Mouse (Mus musculus) hindbrain, embryonic 16.5 days (tissue): ENCODE data around the gene Sccpdh. TPM values are rescaled to one million over a fixed set of nuclear protein-coding genes. Genes with fewer than 3 reads are reported as not detected.
A peak's percentile ranks its signal among the peaks of the same experiment; 100 is the strongest.
"Not testable (repeated sequence)": the region's sequence is repeated elsewhere in the genome, so short reads cannot be mapped to it uniquely, and the experiment has no call there.

Experiments used
- ATAC-seq: fragments of 200-750 bp; cut with Nextera tagmentation; 2 replicates; pipeline ENCODE4 v1.8.0; 2017; ENCODE audit warnings: moderate TSS enrichment, moderate library complexity
- H3K27ac ChIP-seq: fragments of 300-500 bp; sonication (generic); 2 replicates; pipeline ENCODE4 v1.5.1; 2014; ENCODE audit warnings: low read depth, mild to moderate bottlenecking, control low read depth, low read length, moderate library complexity
- H3K27me3 ChIP-seq: fragments of 300-500 bp; sonication (generic); replicated peaks from 2 replicates; pipeline ENCODE4 v1.6.1; 2014; ENCODE audit warnings: low read length; ENCODE audit not compliant: control insufficient read depth, insufficient read depth
- H3K36me3 ChIP-seq: fragments of 300-500 bp; sonication (generic); 2 replicates; pipeline ENCODE4 v1.6.1; 2014; ENCODE audit warnings: mild to moderate bottlenecking, low read length, moderate library complexity, mixed read lengths; ENCODE audit not compliant: control insufficient read depth, insufficient read depth
- H3K4me1 ChIP-seq: fragments of 300-500 bp; sonication (generic); 2 replicates; pipeline ENCODE4 v1.6.1; 2014; ENCODE audit warnings: low read depth, low read length; ENCODE audit not compliant: control insufficient read depth, insufficient read depth
- H3K4me2 ChIP-seq: fragments of 300-500 bp; sonication (generic); 2 replicates; pipeline ENCODE4 v1.6.1; 2014; ENCODE audit warnings: mild to moderate bottlenecking, low read length, control low read depth, moderate library complexity
- H3K4me3 ChIP-seq: fragments of 300-500 bp; sonication (generic); 2 replicates; pipeline ENCODE4 v1.5.1; 2014; ENCODE audit warnings: mild to moderate bottlenecking, low read length, control low read depth, moderate library complexity
- H3K9ac ChIP-seq: fragments of 300-500 bp; sonication (generic); 2 replicates; pipeline ENCODE4 v1.6.1; 2014; ENCODE audit warnings: low read depth, mild to moderate bottlenecking, control low read depth, low read length, moderate library complexity
- H3K9me3 ChIP-seq: fragments of 300-500 bp; sonication (generic); 2 replicates; pipeline ENCODE4 v1.6.1; 2014; ENCODE audit warnings: mild to moderate bottlenecking, low read length, moderate library complexity; ENCODE audit not compliant: control insufficient read depth
- WGBS: fragments of 180-500 bp; shearing (Covaris S2); extraction: QIAGEN DNeasy Blood & Tissue Kit; methylation state at CpG from one replicate; pipeline ENCODE4 v1.1.7; 2014; 5-methylcytosine and 5-hydroxymethylcytosine counted together
- polyA plus RNA-seq: library from polyadenylated mRNA; unstranded; fragments of >200 nt; fragmentation: Nextera tagmentation; extraction: Ambion mirVana; gene quantifications from 2 replicates; pipeline ENCODE4 v1.2.1, GENCODE M21; 2015

Gene Sccpdh
- polyA plus RNA-seq, 1 experiment from 2014 or later, result 191 TPM

DNA sequence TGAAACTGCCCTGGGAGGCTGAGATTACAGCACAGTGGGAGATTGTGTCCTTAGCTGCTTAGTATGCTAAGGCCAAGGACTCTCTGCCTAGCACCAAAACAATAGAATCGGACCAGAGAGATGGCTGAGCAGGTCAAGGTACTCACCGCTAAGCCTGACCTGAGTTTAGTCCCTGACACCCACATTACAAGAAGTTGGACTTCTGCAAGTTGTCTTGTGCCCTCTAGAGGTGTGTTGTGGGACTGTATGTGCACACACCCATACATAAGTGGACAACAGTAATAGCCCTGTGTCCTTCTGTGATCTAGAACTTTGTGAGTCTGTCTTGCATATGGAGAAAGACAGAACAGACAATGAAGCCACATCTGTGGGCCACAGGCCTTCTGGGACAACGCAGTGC, 33.9 kb upstream of the Sccpdh start:
- 86% methylated on average over 3 of the region's 3 CpGs for WGBS
- Histone ChIP-seq H3K9ac (no peak overlapping the region), H3K27me3 (no peaks in the 10 kb centered on the region), H3K36me3 (no peaks in the 10 kb centered on the region), H3K4me1 (no peaks in the 10 kb centered on the region), H3K4me2 (no peak overlapping the region), H3K27ac (no peak overlapping the region), H3K4me3 (no peak overlapping the region), H3K9me3 (no peaks in the 10 kb centered on the region)
- no peak for ATAC-seq

DNA sequence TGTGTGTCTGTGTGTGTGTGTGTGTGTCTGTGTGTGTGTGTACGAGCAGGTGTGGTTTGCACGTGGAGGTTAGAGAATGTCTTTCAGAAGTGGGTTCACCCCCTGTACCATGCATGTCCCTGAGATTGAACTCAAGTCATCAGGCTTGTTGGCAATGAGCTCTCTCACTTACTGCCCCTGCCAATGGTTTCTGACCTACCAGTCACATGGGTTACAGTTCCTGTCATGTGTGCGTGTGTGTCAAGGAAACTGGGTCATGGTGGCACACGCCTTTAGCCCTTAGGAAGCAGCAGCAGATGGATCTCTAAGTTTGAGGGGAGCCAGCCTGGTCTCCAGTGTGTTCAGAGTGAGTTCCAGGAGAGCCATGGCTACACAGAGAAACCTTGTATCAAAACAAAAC, 25.3 kb upstream of the Sccpdh start:
- Histone ChIP-seq H3K36me3 (no peaks in the 10 kb centered on the region), H3K9ac (no peak overlapping the region), H3K4me1 (peaks cover 2% of the 10 kb centered on the region; the same call in 1 of the 2 replicates), H3K4me2 (no peak overlapping the region), H3K4me3 (no peak overlapping the region), H3K27ac (no peak overlapping the region), H3K27me3 (no peaks in the 10 kb centered on the region), H3K9me3 (no peaks in the 10 kb centered on the region)
- 84% methylated on average over 4 of the region's 4 CpGs for WGBS
- no peak for ATAC-seq

DNA sequence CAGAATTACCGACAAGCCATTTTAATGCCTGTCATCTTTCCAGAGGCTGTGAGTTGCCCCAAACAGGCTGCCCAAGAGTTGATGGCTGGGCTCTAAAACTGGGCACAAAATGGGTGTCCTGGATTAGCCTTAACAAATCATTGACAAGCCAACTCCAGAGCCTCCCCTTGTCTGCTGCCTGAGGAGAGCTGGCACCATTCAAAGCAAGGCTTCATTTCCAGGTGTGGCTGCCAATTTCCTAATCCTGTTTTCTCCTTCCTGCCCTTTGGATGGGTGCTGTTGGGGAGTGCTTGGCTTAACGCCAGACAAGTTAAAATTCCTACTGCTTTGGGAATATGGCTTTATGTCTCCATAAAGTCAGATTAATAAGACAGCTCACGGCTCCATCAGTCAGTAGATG, 23.9 kb upstream of the Sccpdh start:
- no peaks in the 10 kb centered on the region for H3K27me3 ChIP-seq
- H3K4me1 ChIP-seq, result peaks cover 2% of the 10 kb centered on the region; the same call in 1 of the 2 replicates
- no peaks in the 10 kb centered on the region for H3K36me3 ChIP-seq
- H3K4me3 ChIP-seq, result no peak overlapping the region
- peak; percentile 58 for ATAC-seq
- H3K27ac ChIP-seq, result no peak overlapping the region
- no peak overlapping the region for H3K4me2 ChIP-seq
- H3K9ac ChIP-seq, result peak overlapping the region; percentile 13; the same call in 1 of the 2 replicates
- no peaks in the 10 kb centered on the region for H3K9me3 ChIP-seq
- WGBS, result 51% methylated on average over 3 of the region's 3 CpGs

DNA sequence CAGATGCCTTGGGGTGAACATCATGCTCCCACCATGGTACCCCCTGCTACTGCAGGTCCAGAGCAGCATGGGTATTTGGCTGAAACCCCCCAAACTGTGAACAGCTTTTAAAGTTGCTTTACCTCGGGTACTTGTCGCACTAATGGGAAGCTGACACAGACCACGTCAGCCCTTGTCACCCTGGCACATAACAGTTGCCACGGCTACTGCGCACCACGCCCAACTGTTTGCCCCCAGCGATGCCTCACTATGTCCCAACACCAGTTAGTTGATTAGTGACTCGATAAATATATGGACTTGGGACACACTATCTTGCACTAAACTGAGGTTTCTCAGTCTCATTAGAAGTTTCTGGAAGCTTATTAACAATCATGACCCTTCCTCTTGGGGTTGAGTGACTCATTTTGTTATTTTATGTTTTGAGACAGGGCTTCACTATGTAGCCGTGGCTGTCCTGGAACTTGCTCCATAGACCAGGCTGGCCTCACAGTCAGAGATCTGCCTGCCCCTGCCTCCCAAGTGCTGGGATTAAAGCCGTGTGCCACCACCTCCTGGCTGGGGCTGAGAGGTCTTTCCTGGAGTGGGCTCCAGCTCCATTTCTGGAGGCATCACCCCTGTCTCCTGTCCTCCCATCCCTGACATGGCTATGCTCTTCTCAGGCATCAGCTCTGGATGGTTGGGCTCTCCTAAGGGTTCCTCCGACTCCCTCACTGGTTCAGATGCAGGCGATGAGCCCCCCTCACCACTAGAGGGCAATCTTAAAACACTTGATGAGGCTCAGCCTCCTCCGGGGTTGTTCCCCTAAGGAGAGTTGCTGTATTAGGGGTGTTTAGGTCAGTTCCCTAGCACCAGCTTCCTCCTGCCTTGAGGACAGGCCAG, 22.7 kb upstream of the Sccpdh start:
- Histone ChIP-seq H3K36me3 (no peaks in the 10 kb centered on the region), H3K27ac (no peak overlapping the region), H3K4me2 (peak overlapping the region; percentile 52), H3K9ac (peak overlapping the region; percentile 48), H3K4me1 (peaks cover 2% of the 10 kb centered on the region; the same call in 1 of the 2 replicates), H3K27me3 (no peaks in the 10 kb centered on the region), H3K4me3 (peak overlapping the region; percentile 26; the same call in 1 of the 2 replicates), H3K9me3 (no peaks in the 10 kb centered on the region)
- 62% methylated on average over 13 of the region's 13 CpGs for WGBS
- peak; percentile 79 for ATAC-seq

DNA sequence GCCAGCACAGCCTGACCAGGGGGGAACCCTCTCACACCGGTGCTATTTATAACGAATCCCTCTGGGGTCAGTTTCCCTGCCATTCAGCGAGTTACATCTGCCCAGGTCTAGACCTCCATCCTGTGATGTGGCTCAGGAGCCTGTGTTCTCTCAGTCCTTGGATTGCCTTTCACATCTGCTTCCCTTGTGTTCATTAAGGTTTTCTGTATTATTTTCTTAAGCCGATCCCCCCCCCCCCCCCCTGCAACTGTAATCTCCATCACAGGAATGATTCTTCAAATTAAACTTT, 22.1 kb upstream of the Sccpdh start:
- Histone ChIP-seq H3K9ac (peak overlapping the region; percentile 48), H3K36me3 (no peaks in the 10 kb centered on the region), H3K9me3 (no peaks in the 10 kb centered on the region), H3K4me1 (peaks cover 2% of the 10 kb centered on the region; the same call in 1 of the 2 replicates), H3K4me2 (peak overlapping the region; percentile 52), H3K27me3 (no peaks in the 10 kb centered on the region), H3K27ac (no peak overlapping the region), H3K4me3 (peak overlapping the region; percentile 26; the same call in 1 of the 2 replicates)
- WGBS, result 32% methylated on average over 4 of the region's 4 CpGs
- no peak for ATAC-seq

DNA sequence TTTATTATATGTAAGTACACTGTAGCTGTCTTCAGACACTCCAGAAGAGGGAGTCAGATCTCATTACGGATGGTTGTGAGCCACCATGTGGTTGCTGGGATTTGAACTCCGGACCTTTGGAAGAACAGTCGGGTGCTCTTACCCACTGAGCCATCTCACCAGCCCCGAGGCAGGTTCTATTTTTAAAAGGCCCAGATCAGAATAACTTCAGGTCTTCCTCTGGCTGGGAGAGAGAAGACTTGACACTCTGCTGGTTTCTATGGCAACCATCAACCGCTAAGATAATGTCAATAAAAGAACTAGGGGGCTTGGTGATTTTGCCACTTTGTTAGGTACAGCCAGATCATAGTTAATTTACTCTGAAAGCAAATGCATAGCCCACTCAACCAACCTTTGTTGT, 19.3 kb upstream of the Sccpdh start:
- ATAC-seq, result not testable (repeated sequence)

DNA sequence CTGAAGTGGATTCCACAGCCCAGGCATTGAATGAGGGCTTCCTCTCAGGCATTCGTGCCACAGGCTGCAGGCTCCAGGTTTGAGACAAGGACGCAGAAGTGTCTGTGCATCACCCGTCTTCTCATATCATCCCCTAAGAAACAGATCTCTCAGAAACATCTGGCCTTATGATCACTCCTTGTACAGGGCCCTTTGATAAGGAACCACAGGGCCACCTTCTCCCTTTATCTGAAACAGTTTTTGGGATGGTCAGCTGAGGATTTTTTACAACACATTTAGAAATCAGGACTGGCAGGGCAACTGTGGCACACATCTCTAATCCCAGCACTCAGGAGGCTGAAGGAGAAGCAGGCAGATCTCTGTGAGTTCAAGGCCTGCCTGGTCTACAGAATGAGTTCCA, 18.7 kb upstream of the Sccpdh start:
- Histone ChIP-seq H3K9me3 (no peaks in the 10 kb centered on the region), H3K36me3 (no peaks in the 10 kb centered on the region), H3K4me3 (no peak overlapping the region), H3K27ac (no peak overlapping the region), H3K4me2 (no peak overlapping the region), H3K9ac (no peak overlapping the region), H3K4me1 (peaks cover under 1% of the 10 kb centered on the region; the same call in 1 of the 2 replicates), H3K27me3 (no peaks in the 10 kb centered on the region)
- 79% methylated on average over 3 of the region's 3 CpGs for WGBS
- ATAC-seq, result no peak

More for the DNA sequence above, 19.3 kb upstream of the Sccpdh start:
- H3K27me3 ChIP-seq, H3K9ac ChIP-seq, H3K27ac ChIP-seq, H3K36me3 ChIP-seq, H3K4me1 ChIP-seq, H3K4me3 ChIP-seq, H3K4me2 ChIP-seq, H3K9me3 ChIP-seq: not testable (repeated sequence)
- WGBS, result 72% methylated on average over 4 of the region's 5 CpGs

DNA sequence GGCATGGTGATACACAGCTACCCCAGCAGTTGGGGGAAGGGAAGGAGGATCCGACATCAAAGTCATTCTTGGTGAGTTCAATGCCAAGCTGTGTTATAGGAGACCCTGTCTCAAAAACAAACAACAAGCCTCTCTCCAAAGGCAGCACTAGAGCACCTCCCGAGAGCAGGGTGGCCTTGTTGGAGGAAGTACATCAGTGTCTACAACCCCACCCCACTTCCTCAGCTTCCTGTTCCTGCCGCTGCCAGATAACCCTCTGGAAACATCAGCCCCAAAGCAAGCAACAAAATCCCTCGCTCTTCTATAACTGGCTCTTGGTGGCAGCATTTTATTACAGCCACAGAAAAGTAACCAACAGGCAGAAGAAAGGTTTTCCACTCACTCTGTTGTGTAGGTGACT, 17.7 kb upstream of the Sccpdh start:
- WGBS, result 92% methylated on average over 4 of the region's 4 CpGs
- ATAC-seq, result no peak
- Histone ChIP-seq H3K27me3 (no peaks in the 10 kb centered on the region), H3K27ac (no peak overlapping the region), H3K4me2 (no peak overlapping the region), H3K9ac (no peak overlapping the region), H3K4me1 (no peaks in the 10 kb centered on the region), H3K36me3 (no peaks in the 10 kb centered on the region), H3K9me3 (no peaks in the 10 kb centered on the region), H3K4me3 (no peak overlapping the region)

DNA sequence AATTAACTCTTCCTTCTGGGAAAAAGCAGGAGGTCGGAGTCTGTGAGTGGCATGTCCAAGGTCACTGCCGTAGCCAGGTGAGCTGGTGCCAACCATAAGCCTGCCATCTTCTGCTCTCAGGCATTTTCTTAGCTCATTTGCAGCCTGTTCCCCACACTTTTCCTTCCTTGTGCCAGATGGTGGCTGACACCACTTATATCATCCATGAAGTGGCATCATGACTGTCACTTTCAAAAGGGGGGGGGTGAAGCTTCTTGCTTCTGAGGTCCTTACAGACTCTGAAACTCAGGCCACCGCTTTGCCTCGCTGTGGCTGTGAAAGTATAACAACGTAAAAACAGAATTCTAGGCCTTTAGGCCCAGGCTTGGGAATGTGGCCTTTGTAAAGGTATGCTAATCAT, 16.8 kb upstream of the Sccpdh start:
- H3K9me3 ChIP-seq, result no peaks in the 10 kb centered on the region
- no peak overlapping the region for H3K9ac ChIP-seq
- H3K27me3 ChIP-seq, result no peaks in the 10 kb centered on the region
- ATAC-seq, result no peak
- 80% methylated on average over 5 of the region's 5 CpGs for WGBS
- no peak overlapping the region for H3K27ac ChIP-seq
- H3K4me2 ChIP-seq, result no peak overlapping the region
- H3K36me3 ChIP-seq, result no peaks in the 10 kb centered on the region
- no peak overlapping the region for H3K4me3 ChIP-seq
- no peaks in the 10 kb centered on the region for H3K4me1 ChIP-seq
